Mouse (Mus musculus) macrophage (primary cell): ENCODE measurements around the gene Fat1. TPM values are rescaled to one million over a fixed set of nuclear protein-coding genes. Genes with fewer than 3 reads are reported as not detected.

Experiments used
- H3K27ac ChIP-seq: fragments of 350-480 bp; formaldehyde crosslinking; 2 replicates; pipeline ENCODE4 v1.9.0; 2021
- H3K36me3 ChIP-seq: fragments of 350-480 bp; formaldehyde crosslinking; 2 replicates; pipeline ENCODE4 v1.9.0; 2021; ENCODE audit errors: inconsistent target
- H3K4me3 ChIP-seq: fragments of 350-480 bp; formaldehyde crosslinking; 2 replicates; pipeline ENCODE4 v1.9.0; 2021; ENCODE audit errors: inconsistent target
- H3K79me2 ChIP-seq: fragments of 350-480 bp; formaldehyde crosslinking; 2 replicates; pipeline ENCODE4 v1.9.0; 2021; ENCODE audit errors: inconsistent target
- WGBS: methylation state at CpG from one replicate; pipeline ENCODE4 v1.1.7; 2026; ENCODE audit warnings: inconsistent platforms; ENCODE audit not compliant: missing documents; 5-methylcytosine and 5-hydroxymethylcytosine counted together
- polyA plus RNA-seq: library from polyadenylated mRNA; stranded (reverse); fragments of 250-400 nt; gene quantifications from 3 replicates; pipeline ENCODE4 v1.2.4, GENCODE M21; 2018; ENCODE audit warnings: inconsistent platforms

Fat1 gene
- polyA plus RNA-seq, 1 experiment from 2014 or later = 0.24 TPM

- Histone ChIP-seq H3K4me3 (no peak overlapping the region), H3K27ac (no peak overlapping the region), H3K36me3 (no peaks in the 10 kb centered on the region), H3K79me2 (no peaks in the 10 kb centered on the region)
- WGBS = 2% methylated on average over 34 of the region's 34 CpGs
Measured at GRCm38 (mm10) chr8:44937141-44937825, 2.0 kb downstream of the Fat1 start.

GRCm38 (mm10) chr8:44937905-44938642 lies 2.8 kb downstream of the Fat1 start:
- 2% methylated on average over 59 of the region's 87 CpGs for WGBS
- Histone ChIP-seq H3K4me3 (no peak overlapping the region), H3K79me2 (no peaks in the 10 kb centered on the region), H3K27ac (no peak overlapping the region), H3K36me3 (no peaks in the 10 kb centered on the region)

GRCm38 (mm10) chr8:44938643-44938979 lies 3.4 kb downstream of the Fat1 start:
- no peaks in the 10 kb centered on the region for H3K79me2 ChIP-seq
- 4% methylated on average over 12 of the region's 12 CpGs for WGBS
- no peaks in the 10 kb centered on the region for H3K36me3 ChIP-seq
- no peak overlapping the region for H3K27ac ChIP-seq
- no peak overlapping the region for H3K4me3 ChIP-seq

GRCm38 (mm10) chr8:44945577-44945976 lies 10.3 kb downstream of the Fat1 start:
- Histone ChIP-seq H3K36me3 (no peaks in the 10 kb centered on the region), H3K79me2 (no peaks in the 10 kb centered on the region), H3K27ac (no peak overlapping the region), H3K4me3 (no peak overlapping the region)
- 98% methylated on average over 4 of the region's 4 CpGs for WGBS

- H3K36me3 ChIP-seq = no peaks in the 10 kb centered on the region
- WGBS = 94% methylated on average over 9 of the region's 9 CpGs
Measured at GRCm38 (mm10) chr8:44948597-44948996, 13.3 kb downstream of the Fat1 start.

GRCm38 (mm10) chr8:44960455-44960854 lies 25.2 kb downstream of the Fat1 start:
- WGBS = 89% methylated on average over 10 of the region's 10 CpGs
- no peaks in the 10 kb centered on the region for H3K79me2 ChIP-seq
- no peak overlapping the region for H3K27ac ChIP-seq
- H3K4me3 ChIP-seq = no peak overlapping the region
- H3K36me3 ChIP-seq = no peaks in the 10 kb centered on the region

More at GRCm38 (mm10) chr8:44948597-44948996, 13.3 kb downstream of the Fat1 start:
- Histone ChIP-seq H3K4me3 (no peak overlapping the region), H3K79me2 (no peaks in the 10 kb centered on the region), H3K27ac (no peak overlapping the region)

GRCm38 (mm10) chr8:44960906-44961305 lies 25.7 kb downstream of the Fat1 start:
- Histone ChIP-seq H3K27ac (no peak overlapping the region), H3K36me3 (no peaks in the 10 kb centered on the region), H3K4me3 (no peak overlapping the region), H3K79me2 (no peaks in the 10 kb centered on the region)
- 70% methylated on average over 5 of the region's 5 CpGs for WGBS

- Histone ChIP-seq H3K36me3 (no peaks in the 10 kb centered on the region), H3K4me3 (no peak overlapping the region), H3K79me2 (no peaks in the 10 kb centered on the region), H3K27ac (no peak overlapping the region)
- 88% methylated on average over 5 of the region's 6 CpGs for WGBS
Measured at GRCm38 (mm10) chr8:44961492-44961891, 26.2 kb downstream of the Fat1 start.

GRCm38 (mm10) chr8:44962572-44963231 lies 27.5 kb downstream of the Fat1 start:
- no peaks in the 10 kb centered on the region for H3K79me2 ChIP-seq

GRCm38 (mm10) chr8:44967521-44968039 lies 32.3 kb downstream of the Fat1 start:
- Histone ChIP-seq H3K27ac (no peak overlapping the region), H3K79me2 (no peaks in the 10 kb centered on the region), H3K4me3 (no peak overlapping the region), H3K36me3 (no peaks in the 10 kb centered on the region)
- WGBS = 92% methylated on average over 8 of the region's 8 CpGs

More at GRCm38 (mm10) chr8:44962572-44963231, 27.5 kb downstream of the Fat1 start:
- Histone ChIP-seq H3K4me3 (no peak overlapping the region), H3K27ac (no peak overlapping the region), H3K36me3 (no peaks in the 10 kb centered on the region)
- 86% methylated on average over 12 of the region's 12 CpGs for WGBS

- Histone ChIP-seq H3K4me3 (no peak overlapping the region), H3K36me3 (no peaks in the 10 kb centered on the region), H3K79me2 (no peaks in the 10 kb centered on the region), H3K27ac (no peak overlapping the region)
- WGBS = 46% methylated on average over 12 of the region's 12 CpGs
Measured at GRCm38 (mm10) chr8:44970093-44970492, 34.8 kb downstream of the Fat1 start.

GRCm38 (mm10) chr8:44971346-44971745 lies 36.1 kb downstream of the Fat1 start:
- H3K79me2 ChIP-seq = no peaks in the 10 kb centered on the region
- no peak overlapping the region for H3K27ac ChIP-seq
- 35% methylated on average over 6 of the region's 6 CpGs for WGBS
- H3K4me3 ChIP-seq = no peak overlapping the region
- no peaks in the 10 kb centered on the region for H3K36me3 ChIP-seq

GRCm38 (mm10) chr8:44971964-44972363 lies 36.7 kb downstream of the Fat1 start:
- H3K79me2 ChIP-seq = no peaks in the 10 kb centered on the region
- no peak overlapping the region for H3K4me3 ChIP-seq
- H3K36me3 ChIP-seq = no peaks in the 10 kb centered on the region
- H3K27ac ChIP-seq = no peak overlapping the region
- 57% methylated on average over 5 of the region's 5 CpGs for WGBS

- Histone ChIP-seq H3K79me2 (no peaks in the 10 kb centered on the region), H3K4me3 (no peak overlapping the region), H3K27ac (no peak overlapping the region), H3K36me3 (no peaks in the 10 kb centered on the region)
- 45% methylated on average over 9 of the region's 9 CpGs for WGBS
Measured at GRCm38 (mm10) chr8:44975113-44975512, 39.9 kb downstream of the Fat1 start.

GRCm38 (mm10) chr8:44975654-44976053 lies 40.4 kb downstream of the Fat1 start:
- 85% methylated on average over 4 of the region's 4 CpGs for WGBS
- H3K79me2 ChIP-seq = no peaks in the 10 kb centered on the region
- H3K27ac ChIP-seq = no peak overlapping the region
- H3K36me3 ChIP-seq = no peaks in the 10 kb centered on the region
- no peak overlapping the region for H3K4me3 ChIP-seq
